Mouse (Mus musculus): ENCODE results near the gene Robo1.

DNA sequence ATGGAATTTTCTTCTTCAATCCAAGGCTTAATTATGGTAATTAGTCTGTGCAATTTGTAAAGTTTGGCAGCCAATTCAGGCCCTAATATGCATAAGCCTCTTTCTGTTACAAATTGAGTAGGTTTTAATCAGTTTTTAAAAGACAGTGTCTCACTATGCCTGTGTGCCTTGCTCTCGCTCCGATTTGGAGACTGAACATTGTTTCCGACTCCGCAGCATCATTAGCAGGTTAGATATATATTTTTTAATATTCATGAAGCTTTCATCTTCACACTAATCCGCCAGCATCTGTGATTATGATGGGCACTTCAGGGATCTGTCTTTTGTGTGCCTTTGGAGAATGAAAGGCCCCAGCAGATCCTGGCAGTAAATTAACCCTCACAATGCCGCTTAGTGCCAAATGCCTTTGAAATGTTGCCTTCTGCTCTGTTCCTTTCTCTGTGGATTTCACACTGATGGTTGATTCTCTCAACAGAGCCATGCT, 202.7 kb downstream of the Robo1 start:
- TF ChIP-seq POLR2A (IDR thresholded peaks at IDR 0.05; ENCODE audit: low read depth, low read length): no peak
- TF ChIP-seq CTCF (conservative IDR thresholded peaks at IDR 0.05; ENCODE audit: insufficient read depth, insufficient read length, low read depth, low read length): no peak
